Mouse (Mus musculus) testis, adult 2 months (tissue): ENCODE data around the gene Epha8. TPM values are rescaled to one million over a fixed set of nuclear protein-coding genes. Genes with fewer than 3 reads are reported as not detected.
A peak's percentile ranks its signal among the peaks of the same experiment; 100 is the strongest.

ENCODE experiments used
- H3K27ac ChIP-seq: fragments of 200-500 bp; 2 replicates; pipeline ENCODE4 v1.5.1; 2012; ENCODE audit warnings: low read depth, low read length; ENCODE audit not compliant: control insufficient read depth, insufficient read depth
- H3K27me3 ChIP-seq: fragments of 200-500 bp; 2 replicates; pipeline ENCODE4 v1.6.1; 2012; ENCODE audit warnings: mild to moderate bottlenecking, low read length, moderate library complexity; ENCODE audit not compliant: control insufficient read depth, insufficient read depth
- H3K36me3 ChIP-seq: fragments of 200-500 bp; 2 replicates; pipeline ENCODE4 v1.6.1; 2012; ENCODE audit warnings: mild to moderate bottlenecking, low read length; ENCODE audit not compliant: control insufficient read depth, insufficient read depth
- H3K4me1 ChIP-seq: fragments of 200-500 bp; 2 replicates; pipeline ENCODE4 v1.6.1; 2012; ENCODE audit warnings: low read length; ENCODE audit not compliant: control insufficient read depth, insufficient read depth
- H3K4me3 ChIP-seq: fragments of 200-500 bp; 2 replicates; pipeline ENCODE4 v1.5.1; 2012; ENCODE audit warnings: low read depth, mild to moderate bottlenecking, low read length, moderate library complexity, mixed read lengths; ENCODE audit not compliant: control insufficient read depth
- CTCF ChIP-seq: fragments of 200-500 bp; IDR thresholded peaks from 2 replicates; pipeline ENCODE4 v1.5.1; 2012; ENCODE audit warnings: low read depth, mild to moderate bottlenecking, inconsistent platforms, low read length, moderate library complexity; ENCODE audit not compliant: control insufficient read depth, insufficient read depth, insufficient replicate concordance
- POLR2A ChIP-seq: fragments of 200-500 bp; IDR thresholded peaks from 2 replicates; pipeline ENCODE4 v1.6.1; 2012; ENCODE audit warnings: low read depth, mild to moderate bottlenecking, inconsistent platforms, low read length, moderate library complexity; ENCODE audit not compliant: control insufficient read depth
- polyA plus RNA-seq: library from polyadenylated mRNA; depleted of rRNA; stranded (reverse); fragments of >200 nt; gene quantifications from 2 replicates; pipeline ENCODE4 v1.2.3, GENCODE M21; 2012

Epha8 gene
- polyA plus RNA-seq, 1 experiment = 2.0 TPM

GRCm38 (mm10) chr4:136904767-136905539 is 51.7 kb downstream of the Epha8 start:
- Histone ChIP-seq H3K27me3 (no peaks in the 10 kb centered on the region; the same call in 1 of the 2 replicates), H3K4me3 (no peak overlapping the region), H3K36me3 (no peaks in the 10 kb centered on the region), H3K4me1 (no peaks in the 10 kb centered on the region), H3K27ac (no peak overlapping the region)
- no peak for TF ChIP-seq POLR2A
- TF ChIP-seq CTCF = no peak

- Histone ChIP-seq H3K4me1 (no peaks in the 10 kb centered on the region; the same call in 1 of the 2 replicates), H3K27me3 (no peaks in the 10 kb centered on the region), H3K27ac (no peak overlapping the region), H3K36me3 (no peaks in the 10 kb centered on the region), H3K4me3 (no peak overlapping the region)
- TF ChIP-seq CTCF = no peak
- TF ChIP-seq POLR2A = no peak
These were observed 57.5 kb downstream of the Epha8 start for GRCm38 (mm10) chr4:136899154-136899553.

- no peaks in the 10 kb centered on the region for H3K36me3 ChIP-seq
- H3K27me3 ChIP-seq = no peaks in the 10 kb centered on the region
These were observed 58.0 kb downstream of the Epha8 start, which contains the start of gene C1qa for GRCm38 (mm10) chr4:136898637-136899036. Gene C1qa (minus strand): TSS chr4:136898803.

GRCm38 (mm10) chr4:136898084-136898598 is 58.5 kb downstream of the Epha8 start:
- Histone ChIP-seq H3K36me3 (no peaks in the 10 kb centered on the region), H3K27me3 (no peaks in the 10 kb centered on the region), H3K27ac (no peak overlapping the region; the same call in none of the 2 replicates), H3K4me3 (peak overlapping the region; percentile 3; the same call in 1 of the 2 replicates), H3K4me1 (no peaks in the 10 kb centered on the region; the same call in 1 of the 2 replicates)
- no peak for TF ChIP-seq CTCF
- TF ChIP-seq POLR2A = no peak

More at GRCm38 (mm10) chr4:136898637-136899036, 58.0 kb downstream of the Epha8 start, which contains the start of gene C1qa:
- H3K4me3 ChIP-seq = peak within 1 kb of the TSS; percentile 3; the same call in 1 of the 2 replicates
- no peak for TF ChIP-seq POLR2A
- H3K27ac ChIP-seq = no peak within 1 kb of the TSS; the same call in none of the 2 replicates
- H3K4me1 ChIP-seq = no peaks in the 10 kb centered on the region; the same call in 1 of the 2 replicates

GRCm38 (mm10) chr4:136896461-136896860 is 60.2 kb downstream of the Epha8 start:
- Histone ChIP-seq H3K4me3 (no peak overlapping the region), H3K27me3 (no peaks in the 10 kb centered on the region), H3K36me3 (no peaks in the 10 kb centered on the region), H3K27ac (no peak overlapping the region), H3K4me1 (no peaks in the 10 kb centered on the region; the same call in 1 of the 2 replicates)
- TF ChIP-seq POLR2A = no peak
- TF ChIP-seq CTCF = no peak

GRCm38 (mm10) chr4:136895861-136896260 is 60.8 kb downstream of the Epha8 start:
- Histone ChIP-seq H3K27ac (no peak overlapping the region), H3K27me3 (no peaks in the 10 kb centered on the region), H3K36me3 (no peaks in the 10 kb centered on the region), H3K4me1 (no peaks in the 10 kb centered on the region; the same call in 1 of the 2 replicates), H3K4me3 (no peak overlapping the region)
- TF ChIP-seq POLR2A (no peak), CTCF (no peak)

- Histone ChIP-seq H3K4me1 (no peaks in the 10 kb centered on the region; the same call in 1 of the 2 replicates), H3K27ac (no peak overlapping the region), H3K27me3 (no peaks in the 10 kb centered on the region), H3K36me3 (no peaks in the 10 kb centered on the region), H3K4me3 (no peak overlapping the region)
- TF ChIP-seq CTCF (no peak), POLR2A (no peak)
These were observed 61.8 kb downstream of the Epha8 start for GRCm38 (mm10) chr4:136894821-136895220.
